Mouse (Mus musculus) hindbrain, embryonic 14.5 days (tissue): ENCODE data around the gene Pigyl. TPM values are rescaled to one million over a fixed set of nuclear protein-coding genes. Genes with fewer than 3 reads are reported as not detected.
"Not testable (repeated sequence)": the region's sequence is repeated elsewhere in the genome, so short reads cannot be mapped to it uniquely, and the experiment has no call there.

Experiments used
- ATAC-seq: fragments of 200-750 bp; cut with Nextera tagmentation; 2 replicates; pipeline ENCODE4 v1.8.0; 2017; ENCODE audit warnings: moderate number of reproducible peaks, mild to moderate bottlenecking, moderate TSS enrichment, moderate library complexity; ENCODE audit not compliant: low FRiP score
- DNase-seq: peaks from one replicate; pipeline ENCODE4 v3.0.0-alpha.2; 2015; ENCODE audit warnings: low spot score
- H3K27ac ChIP-seq: fragments of 300-500 bp; sonication (generic); 2 replicates; pipeline ENCODE4 v1.5.1; 2014; ENCODE audit warnings: mild to moderate bottlenecking, moderate library complexity
- H3K27me3 ChIP-seq: fragments of 300-500 bp; sonication (generic); 2 replicates; pipeline ENCODE4 v1.6.1; 2014; ENCODE audit warnings: mild to moderate bottlenecking, low read length, mixed read lengths; ENCODE audit not compliant: control insufficient read depth, insufficient read depth
- H3K36me3 ChIP-seq: fragments of 300-500 bp; sonication (generic); replicated peaks from 2 replicates; pipeline ENCODE4 v1.6.1; 2014; ENCODE audit not compliant: control insufficient read depth, insufficient read depth
- H3K4me1 ChIP-seq: fragments of 300-500 bp; sonication (generic); replicated peaks from 2 replicates; pipeline ENCODE4 v1.6.1; 2014; ENCODE audit warnings: antibody characterized with exemption, low read length, mixed read lengths; ENCODE audit not compliant: control insufficient read depth, insufficient read depth
- H3K4me2 ChIP-seq: fragments of 300-500 bp; sonication (generic); replicated peaks from 2 replicates; pipeline ENCODE4 v1.6.1; 2014; ENCODE audit warnings: mild to moderate bottlenecking, moderate library complexity
- H3K4me3 ChIP-seq: fragments of 300-500 bp; sonication (generic); replicated peaks from 2 replicates; pipeline ENCODE4 v1.5.1; 2014; ENCODE audit warnings: mild to moderate bottlenecking, low read length
- H3K9ac ChIP-seq: fragments of 300-500 bp; sonication (generic); 2 replicates; pipeline ENCODE4 v1.6.1; 2014
- H3K9me3 ChIP-seq: fragments of 300-500 bp; sonication (generic); 2 replicates; pipeline ENCODE4 v1.6.1; 2016; ENCODE audit warnings: low read length; ENCODE audit not compliant: control insufficient read depth
- WGBS: fragments of 180-500 bp; shearing (Covaris S2); extraction: QIAGEN DNeasy Blood & Tissue Kit; methylation state at CpG from one replicate; pipeline ENCODE4 v1.1.7; 2014; 5-methylcytosine and 5-hydroxymethylcytosine counted together
- polyA plus RNA-seq: library from polyadenylated mRNA; unstranded; fragments of >200 nt; fragmentation: Nextera tagmentation; extraction: Ambion mirVana; gene quantifications from 2 replicates; pipeline ENCODE4 v1.2.1, GENCODE M21; 2014

The Pigyl gene
- polyA plus RNA-seq, 1 experiment from 2014 or later, result 101 TPM

- H3K9me3 ChIP-seq, result no peaks in the 10 kb centered on the region
- DNase-seq (peak; percentile 24), ATAC-seq (no peak)
- no peaks in the 10 kb centered on the region for H3K4me1 ChIP-seq
- peaks cover 9% of the 10 kb centered on the region; the same call in 1 of the 2 replicates for H3K27me3 ChIP-seq
- H3K4me3 ChIP-seq, result no peak overlapping the region
- no peaks in the 10 kb centered on the region for H3K36me3 ChIP-seq
- no peak overlapping the region for H3K9ac ChIP-seq
- H3K27ac ChIP-seq, result no peak overlapping the region
- no peak overlapping the region for H3K4me2 ChIP-seq
- WGBS, result 12% methylated on average over 23 of the region's 23 CpGs
Measured at GRCm38 (mm10) chr9:22136765-22137547, 19.7 kb upstream of the Pigyl start.

GRCm38 (mm10) chr9:22138480-22138879 is 18.2 kb upstream of the Pigyl start:
- Histone ChIP-seq H3K9me3 (no peaks in the 10 kb centered on the region), H3K9ac (no peak overlapping the region), H3K36me3 (no peaks in the 10 kb centered on the region), H3K27me3 (0 out of 2 replicates have a peak, but pooled peaks cover 3% of the 10 kb centered on the region), H3K4me3 (no peak overlapping the region), H3K27ac (no peak overlapping the region), H3K4me1 (no peaks in the 10 kb centered on the region), H3K4me2 (no peak overlapping the region)
- DNase-seq (peak; percentile 68), ATAC-seq (no peak)
- 37% methylated on average over 2 of the region's 2 CpGs for WGBS

GRCm38 (mm10) chr9:22139746-22140145 is 16.9 kb upstream of the Pigyl start:
- WGBS, result 95% methylated on average over 5 of the region's 5 CpGs
- Histone ChIP-seq H3K4me1 (no peaks in the 10 kb centered on the region), H3K36me3 (no peaks in the 10 kb centered on the region), H3K9ac (no peak overlapping the region), H3K27ac (no peak overlapping the region), H3K27me3 (0 out of 2 replicates have a peak, but pooled peaks cover 3% of the 10 kb centered on the region), H3K4me2 (no peak overlapping the region), H3K4me3 (no peak overlapping the region), H3K9me3 (no peaks in the 10 kb centered on the region)
- DNase-seq, result no peak
- no peak for ATAC-seq

GRCm38 (mm10) chr9:22143108-22144037 is 13.3 kb upstream of the Pigyl start:
- Histone ChIP-seq H3K4me1 (no peaks in the 10 kb centered on the region), H3K27ac (no peak overlapping the region), H3K4me2 (no peak overlapping the region), H3K27me3 (no peaks in the 10 kb centered on the region), H3K9me3 (no peaks in the 10 kb centered on the region), H3K36me3 (no peaks in the 10 kb centered on the region), H3K4me3 (no peak overlapping the region), H3K9ac (no peak overlapping the region)
- ATAC-seq (peak; percentile 51; the same call in 1 of the 2 replicates), DNase-seq (peak; percentile 92)
- whole genome bisulfite sequencing, result 59% methylated on average over 17 of the region's 17 CpGs

GRCm38 (mm10) chr9:22144304-22144965 is 12.2 kb upstream of the Pigyl start:
- DNase-seq (no peak), ATAC-seq (no peak)
- 83% methylated on average over 6 of the region's 8 CpGs for WGBS
- Histone ChIP-seq H3K4me3 (no peak overlapping the region), H3K9me3 (no peaks in the 10 kb centered on the region), H3K27me3 (no peaks in the 10 kb centered on the region), H3K9ac (no peak overlapping the region), H3K36me3 (no peaks in the 10 kb centered on the region), H3K4me2 (no peak overlapping the region), H3K27ac (no peak overlapping the region), H3K4me1 (no peaks in the 10 kb centered on the region)

GRCm38 (mm10) chr9:22149426-22150248 is 7.0 kb upstream of the Pigyl start:
- WGBS, result 84% methylated on average over 20 of the region's 20 CpGs
- no peak for ATAC-seq
- Histone ChIP-seq H3K4me3 (no peak overlapping the region), H3K27ac (no peak overlapping the region), H3K9ac (no peak overlapping the region), H3K9me3 (no peaks in the 10 kb centered on the region), H3K4me2 (no peak overlapping the region), H3K36me3 (no peaks in the 10 kb centered on the region), H3K4me1 (no peaks in the 10 kb centered on the region), H3K27me3 (no peaks in the 10 kb centered on the region)
- DNase-seq, result no peak

- 88% methylated on average over 7 of the region's 7 CpGs for WGBS
- ATAC-seq, H3K27ac ChIP-seq, DNase-seq, H3K27me3 ChIP-seq, H3K4me2 ChIP-seq, H3K9me3 ChIP-seq, H3K9ac ChIP-seq, H3K4me3 ChIP-seq, H3K36me3 ChIP-seq, H3K4me1 ChIP-seq: not testable (repeated sequence)
Measured at GRCm38 (mm10) chr9:22150249-22150693, 6.4 kb upstream of the Pigyl start.

- 83% methylated on average over 2 of the region's 2 CpGs for WGBS
- H3K4me2 ChIP-seq, result no peak overlapping the region
- no peak overlapping the region for H3K27ac ChIP-seq
- H3K4me3 ChIP-seq, result no peak overlapping the region
- no peaks in the 10 kb centered on the region for H3K4me1 ChIP-seq
- no peaks in the 10 kb centered on the region for H3K36me3 ChIP-seq
- no peaks in the 10 kb centered on the region for H3K27me3 ChIP-seq
- no peak for DNase-seq
- H3K9me3 ChIP-seq, result no peaks in the 10 kb centered on the region
- H3K9ac ChIP-seq, result no peak overlapping the region
- ATAC-seq, result no peak
Measured at GRCm38 (mm10) chr9:22150946-22151345, 5.7 kb upstream of the Pigyl start.
